Mouse (Mus musculus) liver, embryonic 14.5 days (tissue): ENCODE measurements around the gene Cap2. TPM values are rescaled to one million over a fixed set of nuclear protein-coding genes. Genes with fewer than 3 reads are reported as not detected.

Source experiments
- ATAC-seq: fragments of 200-750 bp; cut with Nextera tagmentation; 2 replicates; pipeline ENCODE4 v1.8.0; 2017; ENCODE audit warnings: moderate number of reproducible peaks, mild to moderate bottlenecking, moderate library complexity; ENCODE audit not compliant: insufficient read depth
- DNase-seq, 3 experiments: peaks; one replicate each; pipeline ENCODE4 v3.0.0-alpha.2; 2012 to 2013; ENCODE audit warnings: low read depth in 3 of 3, low spot score in 3 of 3
- H3K27ac ChIP-seq: fragments of 300-500 bp; sonication (generic); 2 replicates; pipeline ENCODE4 v1.5.1; 2014; ENCODE audit warnings: moderate library complexity, mild to moderate bottlenecking, control low read depth, inconsistent platforms
- H3K27me3 ChIP-seq: fragments of 300-500 bp; sonication (generic); 2 replicates; pipeline ENCODE4 v1.6.1; 2014; ENCODE audit warnings: mild to moderate bottlenecking, low read length, moderate library complexity; ENCODE audit not compliant: control insufficient read depth, insufficient read depth
- H3K36me3 ChIP-seq: fragments of 300-500 bp; sonication (generic); replicated peaks from 2 replicates; pipeline ENCODE4 v1.6.1; 2014; ENCODE audit warnings: low read depth; ENCODE audit not compliant: control insufficient read depth, insufficient read depth
- H3K4me1 ChIP-seq, 2 experiments: fragments of 200-500 bp in 1 of 2; fragments of 300-500 bp in 1 of 2; sonication (generic) in 1 of 2; replicated peaks; 2 replicates each; pipeline ENCODE4 v1.6.1; 2012 to 2014; ENCODE audit warnings: antibody characterized with exemption in 1 of 2, inconsistent platforms in 1 of 2, low read length in 1 of 2; ENCODE audit not compliant: control insufficient read depth in 2 of 2, insufficient read depth in 2 of 2
- H3K4me2 ChIP-seq: fragments of 300-500 bp; sonication (generic); 2 replicates; pipeline ENCODE4 v1.6.1; 2014; ENCODE audit warnings: low read depth, mild to moderate bottlenecking, control low read depth, moderate library complexity
- H3K4me3 ChIP-seq, 2 experiments: fragments of 200-500 bp in 1 of 2; fragments of 300-500 bp in 1 of 2; sonication (generic) in 1 of 2; 2 replicates each; pipeline ENCODE4 v1.5.1; 2012 to 2014; ENCODE audit warnings: low read depth in 2 of 2, low read length in 2 of 2, mild to moderate bottlenecking in 2 of 2, control low read depth in 1 of 2, inconsistent platforms in 1 of 2, moderate library complexity in 1 of 2; ENCODE audit not compliant: insufficient read depth in 1 of 2
- H3K9ac ChIP-seq: fragments of 300-500 bp; sonication (generic); replicated peaks from 2 replicates; pipeline ENCODE4 v1.6.1; 2014; ENCODE audit warnings: mild to moderate bottlenecking, control low read depth, moderate library complexity
- H3K9me3 ChIP-seq: fragments of 300-500 bp; sonication (generic); 2 replicates; pipeline ENCODE4 v1.6.1; 2016; ENCODE audit warnings: low read length, mixed read lengths; ENCODE audit not compliant: control insufficient read depth
- CTCF ChIP-seq: IDR thresholded peaks from 2 replicates; pipeline ENCODE4 v1.5.1; 2016; ENCODE audit warnings: antibody characterized with exemption, low read depth, control low read depth
- EP300 ChIP-seq: IDR thresholded peaks from 2 replicates; pipeline ENCODE4 v1.6.1; 2016; ENCODE audit warnings: antibody characterized with exemption, low read depth
- WGBS: fragments of 180-500 bp; shearing (Covaris S2); extraction: QIAGEN DNeasy Blood & Tissue Kit; methylation state at CpG from one replicate; pipeline ENCODE4 v1.1.7; 2014; ENCODE audit not compliant: insufficient replicate concordance; 5-methylcytosine and 5-hydroxymethylcytosine counted together
- polyA plus RNA-seq, 2 experiments: library from polyadenylated mRNA; depleted of rRNA in 1 of 2; stranded (reverse) in 1 of 2; unstranded in 1 of 2; fragments of >200 nt; fragmentation: Nextera tagmentation in 1 of 2; extraction: Ambion mirVana in 1 of 2; gene quantifications; 2 replicates each; pipeline versions ENCODE4 v1.2.1 to v1.2.3; 2012 to 2014

The Cap2 gene
- polyA plus RNA-seq, 2 experiments, result 0.55 TPM

GRCm38 (mm10) chr13:46695932-46696331 is 194.3 kb downstream of the Cap2 start:
- TF ChIP-seq EP300 (no peak), CTCF (no peak)
- H3K27me3 ChIP-seq, result no peaks in the 10 kb centered on the region
- H3K4me2 ChIP-seq, result no peak overlapping the region
- no peak for ATAC-seq
- H3K4me1 ChIP-seq, result no peaks in the 10 kb centered on the region
- WGBS, result 79% methylated on average over 1 of the region's 1 CpGs
- H3K9ac ChIP-seq, result no peak overlapping the region
- H3K4me3 ChIP-seq, result no peak overlapping the region
- no peaks in the 10 kb centered on the region for H3K9me3 ChIP-seq
- peaks cover 51% of the 10 kb centered on the region for H3K36me3 ChIP-seq
- H3K27ac ChIP-seq, result no peak overlapping the region
- no peak for DNase-seq

GRCm38 (mm10) chr13:46696788-46697187 is 195.1 kb downstream of the Cap2 start:
- no peak overlapping the region for H3K4me3 ChIP-seq
- no peak for DNase-seq
- no peak for ATAC-seq
- no peaks in the 10 kb centered on the region for H3K27me3 ChIP-seq
- H3K4me2 ChIP-seq, result no peak overlapping the region
- 80% methylated on average over 2 of the region's 2 CpGs for WGBS
- H3K4me1 ChIP-seq, result no peaks in the 10 kb centered on the region
- H3K9me3 ChIP-seq, result no peaks in the 10 kb centered on the region
- H3K36me3 ChIP-seq, result peaks cover 53% of the 10 kb centered on the region
- no peak overlapping the region for H3K9ac ChIP-seq
- H3K27ac ChIP-seq, result no peak overlapping the region
- TF ChIP-seq EP300 (no peak), CTCF (no peak)

DNA sequence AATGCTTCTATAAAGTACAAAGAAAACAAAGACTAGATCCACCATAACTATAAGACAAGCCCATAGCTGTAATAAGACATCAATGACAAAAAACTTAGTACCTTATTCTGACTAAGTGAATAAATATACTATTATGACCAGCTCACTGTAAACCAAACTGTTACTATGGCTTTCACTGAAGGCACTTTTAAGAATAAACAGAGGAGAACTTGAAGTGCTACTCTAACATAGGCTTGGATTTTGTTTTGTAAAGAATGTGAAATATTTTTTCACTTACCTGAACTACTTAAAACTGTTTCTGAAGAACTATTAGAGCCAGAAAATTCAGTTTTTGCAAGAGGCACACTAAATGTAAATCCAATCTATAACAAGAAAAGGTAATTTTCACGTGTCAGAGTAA is 197.7 kb downstream of the Cap2 start:
- Histone ChIP-seq H3K27me3 (no peaks in the 10 kb centered on the region), H3K4me3 (no peak overlapping the region), H3K27ac (no peak overlapping the region), H3K36me3 (peaks cover 53% of the 10 kb centered on the region), H3K9me3 (no peaks in the 10 kb centered on the region), H3K4me1 (no peaks in the 10 kb centered on the region), H3K4me2 (no peak overlapping the region), H3K9ac (no peak overlapping the region)
- 85% methylated on average over 1 of the region's 1 CpGs for WGBS
- DNase-seq, result no peak
- TF ChIP-seq EP300 (no peak), CTCF (no peak)
- ATAC-seq, result no peak

Other genes starting within 250 kb of the Cap2 start
- gene Stmnd1, start 228.1 kb upstream of the Cap2 start, polyA plus RNA-seq (2012; rRNA removed), result not detected in 2 replicates
- gene Stmnd1, start 228.1 kb upstream of the Cap2 start, polyA plus RNA-seq (2014; fragmentation: Nextera tagmentation; extraction: Ambion mirVana), result not detected in 2 replicates
- gene Rbm24, start 83.4 kb upstream of the Cap2 start, polyA plus RNA-seq (2012; rRNA removed), result 0.03 TPM in 2 replicates
- gene Rbm24, start 83.4 kb upstream of the Cap2 start, polyA plus RNA-seq (2014; fragmentation: Nextera tagmentation; extraction: Ambion mirVana), result not detected in 2 replicates
- gene Fam8a1, start 167.7 kb downstream of the Cap2 start, polyA plus RNA-seq (2012; rRNA removed), result 4.7 and 7.7 TPM in 2 replicates
- gene Fam8a1, start 167.7 kb downstream of the Cap2 start, polyA plus RNA-seq (2014; fragmentation: Nextera tagmentation; extraction: Ambion mirVana), result 2.6 and 3.1 TPM in 2 replicates
- gene Nup153, start 226.1 kb downstream of the Cap2 start, polyA plus RNA-seq (2012; rRNA removed), result 32.6 and 37.9 TPM in 2 replicates
- gene Nup153, start 226.1 kb downstream of the Cap2 start, polyA plus RNA-seq (2014; fragmentation: Nextera tagmentation; extraction: Ambion mirVana), result 21.0 and 21.6 TPM in 2 replicates